Mouse (Mus musculus) intestine, postnatal 0 days (tissue): ENCODE measurements around the gene Hnrnpr. TPM values are rescaled to one million over a fixed set of nuclear protein-coding genes. Genes with fewer than 3 reads are reported as not detected.

ENCODE experiments used
- ATAC-seq: fragments of 200-750 bp; cut with Nextera tagmentation; 2 replicates; pipeline ENCODE4 v1.8.0; 2017; ENCODE audit warnings: mild to moderate bottlenecking, moderate TSS enrichment, moderate library complexity
- H3K27ac ChIP-seq: fragments of 300-500 bp; sonication (generic); 2 replicates; pipeline ENCODE4 v1.5.1; 2014; ENCODE audit warnings: mild to moderate bottlenecking, low read depth, low read length, moderate library complexity
- H3K27me3 ChIP-seq: fragments of 300-500 bp; sonication (generic); replicated peaks from 2 replicates; pipeline ENCODE4 v1.6.1; 2014; ENCODE audit warnings: low read length, mixed read lengths; ENCODE audit not compliant: control insufficient read depth, insufficient read depth
- H3K36me3 ChIP-seq: fragments of 300-500 bp; sonication (generic); 2 replicates; pipeline ENCODE4 v1.6.1; 2014; ENCODE audit warnings: mild to moderate bottlenecking, moderate library complexity; ENCODE audit not compliant: control insufficient read depth, insufficient read depth
- H3K4me1 ChIP-seq: fragments of 300-500 bp; sonication (generic); replicated peaks from 2 replicates; pipeline ENCODE4 v1.6.1; 2014; ENCODE audit warnings: antibody characterized with exemption, low read length, mixed read lengths; ENCODE audit not compliant: control insufficient read depth, insufficient read depth
- H3K4me2 ChIP-seq: fragments of 300-500 bp; sonication (generic); replicated peaks from 2 replicates; pipeline ENCODE4 v1.6.1; 2014; ENCODE audit warnings: low read depth, mild to moderate bottlenecking, moderate library complexity
- H3K4me3 ChIP-seq: fragments of 300-500 bp; sonication (generic); 2 replicates; pipeline ENCODE4 v1.5.1; 2014; ENCODE audit warnings: low read depth, low read length
- H3K9ac ChIP-seq: fragments of 300-500 bp; sonication (generic); 2 replicates; pipeline ENCODE4 v1.6.1; 2014; ENCODE audit warnings: mild to moderate bottlenecking, low read depth, low read length
- H3K9me3 ChIP-seq: fragments of 300-500 bp; sonication (generic); 2 replicates; pipeline ENCODE4 v1.6.1; 2016; ENCODE audit warnings: mixed run types; ENCODE audit not compliant: control insufficient read depth
- CTCF ChIP-seq: sonication (generic); IDR thresholded peaks from 2 replicates; pipeline ENCODE4 v1.5.1; 2016; ENCODE audit warnings: low read depth, mild to moderate bottlenecking, control low read depth, antibody characterized with exemption, moderate library complexity
- WGBS: fragments of 180-500 bp; shearing (Covaris S2); extraction: QIAGEN DNeasy Blood & Tissue Kit; methylation state at CpG from one replicate; pipeline ENCODE4 v1.1.7; 2014; 5-methylcytosine and 5-hydroxymethylcytosine counted together
- polyA plus RNA-seq: library from polyadenylated mRNA; unstranded; fragments of >200 nt; fragmentation: Nextera tagmentation; extraction: Ambion mirVana; gene quantifications from 2 replicates; pipeline ENCODE4 v1.2.1, GENCODE M21; 2015

The Hnrnpr gene
- polyA plus RNA-seq, 1 experiment from 2014 or later, result 47.9 TPM

DNA sequence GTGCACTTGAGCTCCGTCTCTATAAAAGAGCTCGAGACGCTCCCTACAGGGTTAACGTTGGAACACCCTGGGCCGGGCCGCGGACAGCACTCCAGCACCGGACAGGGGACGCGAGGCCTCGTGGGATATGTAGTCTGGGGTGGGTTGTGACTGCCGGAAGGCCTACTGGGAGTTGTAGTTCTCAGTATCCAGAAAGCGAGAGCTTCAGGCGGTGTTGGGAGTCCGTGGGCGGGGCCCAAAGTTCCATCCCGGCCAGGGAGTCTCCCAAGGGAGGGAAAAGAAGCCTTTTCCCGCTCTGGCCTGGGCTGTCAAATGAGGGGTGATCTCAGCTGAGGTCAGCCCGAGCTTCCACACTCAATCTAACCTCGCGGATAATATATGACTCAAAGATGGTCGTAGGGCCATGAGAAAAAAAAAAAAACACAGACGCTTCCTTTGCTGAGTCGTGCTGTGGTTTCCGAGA lies 25.4 kb upstream of the Hnrnpr start:
- H3K9me3 ChIP-seq, result no peaks in the 10 kb centered on the region
- 0 out of 2 replicates have a peak, but pooled peaks cover 4% of the 10 kb centered on the region for H3K4me1 ChIP-seq
- peak overlapping the region; percentile 54 for H3K4me3 ChIP-seq
- peak overlapping the region; percentile 85 for H3K4me2 ChIP-seq
- TF ChIP-seq CTCF, result no peak; the same call in 1 of the 2 replicates
- H3K27me3 ChIP-seq, result no peaks in the 10 kb centered on the region
- peak overlapping the region; percentile 87 for H3K27ac ChIP-seq
- H3K9ac ChIP-seq, result peak overlapping the region; percentile 45
- H3K36me3 ChIP-seq, result peaks cover 20% of the 10 kb centered on the region
- 0% methylated on average over 25 of the region's 25 CpGs for WGBS
- ATAC-seq, result peak; percentile 96

DNA sequence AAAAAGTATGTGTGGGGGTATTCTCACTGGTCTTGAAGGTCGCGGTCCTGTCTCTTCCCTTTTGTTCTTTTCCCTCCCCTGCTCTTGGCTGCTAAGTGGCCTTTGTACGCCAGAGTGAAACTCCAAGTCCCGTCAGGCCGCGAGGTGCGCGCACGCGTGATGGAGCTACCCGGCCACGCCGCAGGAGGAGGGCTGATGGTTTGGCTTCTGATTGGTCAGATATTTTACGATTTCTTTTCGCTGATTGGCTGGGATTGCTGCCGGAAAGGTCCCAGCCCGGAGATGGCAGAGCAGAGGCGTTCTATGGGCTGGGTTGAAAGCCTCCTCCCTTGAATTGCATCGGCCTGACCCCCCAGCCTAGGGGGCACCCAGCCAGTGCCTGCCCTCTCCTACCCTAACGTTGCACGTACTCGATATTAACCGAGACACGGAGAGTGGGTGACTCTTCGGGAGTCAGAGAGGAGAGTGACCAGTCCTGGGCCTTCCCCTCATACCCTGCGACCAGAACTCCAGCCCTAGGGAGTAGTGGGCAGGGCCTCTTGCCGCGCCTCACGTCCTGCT lies 24.9 kb upstream of the Hnrnpr start:
- Histone ChIP-seq H3K27me3 (no peaks in the 10 kb centered on the region), H3K4me3 (peak overlapping the region; percentile 54), H3K27ac (peak overlapping the region; percentile 87), H3K4me1 (0 out of 2 replicates have a peak, but pooled peaks cover 4% of the 10 kb centered on the region), H3K9me3 (no peaks in the 10 kb centered on the region), H3K36me3 (peaks cover 25% of the 10 kb centered on the region), H3K9ac (peak overlapping the region; percentile 45), H3K4me2 (peak overlapping the region; percentile 85)
- WGBS, result under 1% methylated on average over 29 of the region's 29 CpGs
- TF ChIP-seq CTCF, result no peak
- peak; percentile 89 for ATAC-seq

DNA sequence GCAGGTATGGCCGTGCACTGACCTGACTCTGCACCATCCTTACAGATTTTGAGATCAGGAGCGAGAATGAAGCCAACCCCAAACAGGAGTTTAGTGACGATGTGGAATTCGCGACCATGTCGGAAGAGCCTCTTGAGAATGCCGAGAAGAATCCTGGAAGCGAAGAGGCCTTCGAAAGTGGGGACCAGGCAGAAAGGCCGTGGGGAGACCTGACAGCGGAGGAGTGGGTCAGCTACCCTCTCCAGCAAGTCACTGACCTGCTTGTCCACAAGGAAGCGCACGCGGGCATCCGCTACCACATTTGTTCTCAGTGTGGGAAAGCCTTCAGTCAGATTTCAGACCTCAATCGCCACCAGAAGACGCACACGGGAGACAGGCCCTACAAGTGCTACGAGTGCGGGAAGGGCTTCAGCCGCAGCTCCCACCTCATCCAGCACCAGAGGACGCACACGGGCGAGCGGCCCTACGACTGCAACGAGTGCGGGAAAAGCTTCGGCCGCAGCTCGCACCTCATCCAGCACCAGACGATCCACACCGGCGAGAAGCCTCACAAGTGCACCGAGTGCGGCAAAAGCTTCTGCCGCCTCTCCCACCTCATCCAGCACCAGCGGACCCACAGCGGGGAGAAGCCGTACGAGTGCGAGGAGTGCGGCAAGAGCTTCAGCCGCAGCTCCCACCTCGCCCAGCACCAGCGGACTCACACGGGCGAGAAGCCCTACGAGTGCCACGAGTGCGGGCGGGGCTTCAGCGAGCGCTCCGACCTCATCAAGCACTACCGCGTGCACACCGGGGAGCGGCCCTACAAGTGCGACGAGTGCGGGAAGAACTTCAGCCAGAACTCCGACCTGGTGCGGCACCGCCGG lies 20.6 kb upstream of the Hnrnpr start:
- H3K4me2 ChIP-seq, result no peak overlapping the region
- no peaks in the 10 kb centered on the region for H3K27me3 ChIP-seq
- WGBS, result 76% methylated on average over 66 of the region's 66 CpGs
- no peak overlapping the region for H3K27ac ChIP-seq
- H3K9me3 ChIP-seq, result no peaks in the 10 kb centered on the region
- no peak overlapping the region for H3K4me3 ChIP-seq
- no peak for TF ChIP-seq CTCF
- peaks cover 61% of the 10 kb centered on the region for H3K36me3 ChIP-seq
- no peak for ATAC-seq
- no peak overlapping the region for H3K9ac ChIP-seq
- no peaks in the 10 kb centered on the region for H3K4me1 ChIP-seq

DNA sequence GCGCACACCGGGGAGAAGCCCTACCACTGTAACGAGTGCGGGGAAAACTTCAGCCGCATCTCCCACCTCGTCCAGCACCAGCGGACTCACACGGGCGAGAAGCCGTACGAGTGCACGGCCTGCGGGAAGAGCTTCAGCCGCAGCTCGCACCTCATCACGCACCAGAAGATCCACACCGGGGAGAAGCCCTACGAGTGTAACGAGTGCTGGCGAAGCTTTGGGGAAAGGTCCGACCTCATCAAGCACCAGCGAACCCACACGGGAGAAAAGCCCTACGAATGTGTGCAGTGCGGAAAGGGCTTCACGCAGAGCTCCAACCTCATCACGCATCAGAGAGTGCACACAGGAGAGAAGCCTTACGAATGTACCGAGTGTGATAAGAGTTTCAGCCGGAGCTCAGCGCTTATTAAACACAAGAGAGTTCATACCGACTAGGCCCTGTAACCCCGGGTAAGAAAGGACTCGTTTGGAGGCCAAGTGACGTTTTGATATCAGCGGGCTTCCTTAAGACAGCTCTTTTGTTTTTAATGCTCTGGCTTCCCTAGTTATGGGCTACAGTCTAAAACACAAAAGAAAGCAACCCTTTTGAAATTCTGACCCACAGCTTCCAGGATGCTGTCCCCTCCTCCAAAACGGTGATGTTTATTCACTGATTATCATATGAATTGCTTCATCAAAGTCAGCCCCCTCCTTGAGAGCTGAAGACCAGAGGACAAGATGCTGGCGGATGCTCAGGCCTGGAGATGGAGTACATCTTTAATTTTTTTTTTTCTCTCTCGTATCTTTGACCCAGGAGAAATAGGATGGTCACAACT lies 19.8 kb upstream of the Hnrnpr start:
- ATAC-seq, result no peak
- Histone ChIP-seq H3K27me3 (no peaks in the 10 kb centered on the region), H3K4me1 (no peaks in the 10 kb centered on the region), H3K4me3 (no peak overlapping the region), H3K27ac (no peak overlapping the region), H3K4me2 (no peak overlapping the region), H3K36me3 (peaks cover 61% of the 10 kb centered on the region), H3K9me3 (no peaks in the 10 kb centered on the region), H3K9ac (no peak overlapping the region)
- 82% methylated on average over 39 of the region's 39 CpGs for WGBS
- TF ChIP-seq CTCF, result no peak

DNA sequence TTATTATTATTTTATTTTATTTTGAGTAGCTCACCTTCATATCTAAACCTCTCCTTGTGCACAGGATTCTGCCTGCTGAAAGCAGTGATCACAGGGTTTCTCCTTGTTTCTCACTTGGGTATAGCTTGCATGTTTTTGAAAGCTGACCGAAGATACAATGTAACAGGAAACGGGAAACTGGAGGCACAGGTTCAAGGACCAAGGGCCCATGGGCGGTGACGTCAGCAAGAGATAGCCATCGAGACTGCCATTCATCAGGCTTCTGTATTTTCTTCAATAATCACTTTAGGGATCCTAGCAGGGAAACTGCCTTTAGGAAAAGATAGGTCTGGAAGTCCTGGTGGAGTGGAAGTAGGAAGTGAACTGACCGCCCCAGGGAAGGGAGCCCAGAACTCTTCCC lies 19.1 kb upstream of the Hnrnpr start:
- no peak overlapping the region for H3K4me3 ChIP-seq
- 85% methylated on average over 6 of the region's 6 CpGs for WGBS
- no peak overlapping the region for H3K9ac ChIP-seq
- peaks cover 61% of the 10 kb centered on the region for H3K36me3 ChIP-seq
- H3K4me1 ChIP-seq, result no peaks in the 10 kb centered on the region
- no peak for TF ChIP-seq CTCF
- ATAC-seq, result no peak
- H3K9me3 ChIP-seq, result no peaks in the 10 kb centered on the region
- H3K27ac ChIP-seq, result no peak overlapping the region
- no peak overlapping the region for H3K4me2 ChIP-seq
- H3K27me3 ChIP-seq, result no peaks in the 10 kb centered on the region

DNA sequence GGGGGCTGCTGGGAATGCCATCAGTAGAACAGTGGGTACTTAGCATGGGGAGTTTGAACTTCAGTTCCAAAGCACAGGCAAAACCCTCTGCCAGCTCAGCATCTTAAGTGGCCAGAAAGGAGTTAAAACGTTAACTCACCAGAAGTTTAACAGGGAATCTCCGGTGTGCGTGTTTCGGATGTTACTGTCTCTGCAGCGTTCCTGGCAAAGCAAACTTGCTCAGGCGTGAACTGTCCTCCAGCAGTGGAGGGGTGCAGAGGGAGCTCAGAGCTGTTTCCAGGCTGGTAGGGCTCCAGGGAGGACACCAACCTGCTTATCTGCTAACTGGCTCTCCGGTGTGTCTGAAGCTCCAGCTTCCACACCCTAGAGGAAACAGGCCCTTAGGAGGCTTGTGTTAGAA lies 14.8 kb upstream of the Hnrnpr start:
- no peak overlapping the region for H3K27ac ChIP-seq
- no peak overlapping the region for H3K4me2 ChIP-seq
- H3K36me3 ChIP-seq, result peaks cover 35% of the 10 kb centered on the region
- no peaks in the 10 kb centered on the region for H3K9me3 ChIP-seq
- H3K27me3 ChIP-seq, result no peaks in the 10 kb centered on the region
- no peak for TF ChIP-seq CTCF
- 63% methylated on average over 7 of the region's 7 CpGs for WGBS
- no peak overlapping the region for H3K4me3 ChIP-seq
- H3K9ac ChIP-seq, result no peak overlapping the region
- H3K4me1 ChIP-seq, result no peaks in the 10 kb centered on the region
- no peak for ATAC-seq
